Mouse (Mus musculus): ENCODE results near the gene Mapre3. TPM values are rescaled to one million over a fixed set of nuclear protein-coding genes. Genes with fewer than 3 reads are reported as not detected.
A peak's percentile ranks its signal among the peaks of the same experiment; 100 is the strongest.

The Mapre3 gene
- polyA plus RNA-seq, 1 experiment from 2014 or later, result 15.4 TPM

- H3K4me1 ChIP-seq (ENCODE audit: control insufficient read depth, insufficient read depth, low read length), result no peaks in the 10 kb centered on the region
- no peak overlapping the region for H3K9ac ChIP-seq (replicated peaks; ENCODE audit: low read length)
- DNase-seq (ENCODE audit: low spot score) (no peak), ATAC-seq (replicated peaks; ENCODE audit: insufficient number of reproducible peaks, low FRiP score, low TSS enrichment, low read depth) (no peak)
- no peak overlapping the region for H3K4me2 ChIP-seq (ENCODE audit: low read depth, low read length)
- H3K27me3 ChIP-seq (ENCODE audit: control insufficient read depth, insufficient read depth, low read length), result no peaks in the 10 kb centered on the region
- 85% methylated on average over 2 of the region's 2 CpGs for WGBS
- no peaks in the 10 kb centered on the region for H3K36me3 ChIP-seq (replicated peaks; ENCODE audit: control insufficient read depth, insufficient read depth, low read depth, low read length)
- no peaks in the 10 kb centered on the region for H3K9me3 ChIP-seq (replicated peaks; ENCODE audit: control insufficient read depth, low read length)
- H3K27ac ChIP-seq (replicated peaks; ENCODE audit: low read depth, low read length), result no peak overlapping the region
- H3K4me3 ChIP-seq (ENCODE audit: low read depth, low read length), result no peak overlapping the region
These were observed 41.7 kb downstream of the Mapre3 start for GRCm38 (mm10) chr5:30856124-30856523.

DNA sequence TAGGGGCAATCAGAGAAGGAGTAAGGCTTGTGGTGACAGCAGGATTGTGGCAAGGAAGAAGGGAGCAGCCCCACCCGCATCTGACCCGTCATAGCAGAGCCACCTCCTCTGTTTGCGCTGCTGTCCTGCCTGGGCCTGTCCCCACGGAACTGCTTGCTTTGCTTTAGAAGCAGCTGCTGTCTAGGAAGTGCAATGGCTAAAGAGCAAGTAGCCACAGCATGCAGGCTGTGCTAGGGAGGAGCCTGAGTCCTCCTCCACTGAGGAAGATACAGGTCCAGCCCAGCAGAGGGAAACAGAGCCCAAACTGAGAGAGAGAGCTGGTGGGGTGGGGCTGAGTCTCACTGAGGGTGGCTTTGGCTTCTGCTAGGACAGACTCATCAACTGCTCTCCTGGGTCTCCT, 49.4 kb downstream of the Mapre3 start:
- H3K9me3 ChIP-seq (replicated peaks; ENCODE audit: control insufficient read depth, low read length), result no peaks in the 10 kb centered on the region
- WGBS, result 50% methylated on average over 4 of the region's 4 CpGs
- no peak overlapping the region for H3K27ac ChIP-seq (replicated peaks; ENCODE audit: low read depth, low read length)
- H3K36me3 ChIP-seq (replicated peaks; ENCODE audit: control insufficient read depth, insufficient read depth, low read depth, low read length), result no peaks in the 10 kb centered on the region
- H3K27me3 ChIP-seq (ENCODE audit: control insufficient read depth, insufficient read depth, low read length), result no peaks in the 10 kb centered on the region
- no peak overlapping the region for H3K4me3 ChIP-seq (ENCODE audit: low read depth, low read length)
- H3K9ac ChIP-seq (replicated peaks; ENCODE audit: low read length), result no peak overlapping the region
- no peak overlapping the region for H3K4me2 ChIP-seq (ENCODE audit: low read depth, low read length)
- H3K4me1 ChIP-seq (ENCODE audit: control insufficient read depth, insufficient read depth, low read length), result no peaks in the 10 kb centered on the region
- no peak for ATAC-seq (replicated peaks; ENCODE audit: insufficient number of reproducible peaks, low FRiP score, low TSS enrichment, low read depth)
- DNase-seq (ENCODE audit: low spot score), result no peak

GRCm38 (mm10) chr5:30864322-30864721, 49.9 kb downstream of the Mapre3 start:
- no peak overlapping the region for H3K4me3 ChIP-seq (ENCODE audit: low read depth, low read length)
- DNase-seq (ENCODE audit: low spot score), result no peak
- no peak overlapping the region for H3K27ac ChIP-seq (replicated peaks; ENCODE audit: low read depth, low read length)
- ATAC-seq (replicated peaks; ENCODE audit: insufficient number of reproducible peaks, low FRiP score, low TSS enrichment, low read depth), result no peak
- no peak overlapping the region for H3K9ac ChIP-seq (replicated peaks; ENCODE audit: low read length)
- H3K27me3 ChIP-seq (ENCODE audit: control insufficient read depth, insufficient read depth, low read length), result no peaks in the 10 kb centered on the region
- H3K36me3 ChIP-seq (replicated peaks; ENCODE audit: control insufficient read depth, insufficient read depth, low read depth, low read length), result no peaks in the 10 kb centered on the region
- H3K4me1 ChIP-seq (ENCODE audit: control insufficient read depth, insufficient read depth, low read length), result no peaks in the 10 kb centered on the region
- 43% methylated on average over 15 of the region's 15 CpGs for WGBS
- H3K4me2 ChIP-seq (ENCODE audit: low read depth, low read length), result no peak overlapping the region
- H3K9me3 ChIP-seq (replicated peaks; ENCODE audit: control insufficient read depth, low read length), result no peaks in the 10 kb centered on the region

GRCm38 (mm10) chr5:30866871-30867270, 52.4 kb downstream of the Mapre3 start:
- no peaks in the 10 kb centered on the region for H3K9me3 ChIP-seq (replicated peaks; ENCODE audit: control insufficient read depth, low read length)
- H3K4me1 ChIP-seq (ENCODE audit: control insufficient read depth, insufficient read depth, low read length), result no peaks in the 10 kb centered on the region
- no peak overlapping the region for H3K27ac ChIP-seq (replicated peaks; ENCODE audit: low read depth, low read length)
- DNase-seq (ENCODE audit: low spot score) (no peak), ATAC-seq (replicated peaks; ENCODE audit: insufficient number of reproducible peaks, low FRiP score, low TSS enrichment, low read depth) (no peak)
- no peak overlapping the region for H3K4me2 ChIP-seq (ENCODE audit: low read depth, low read length)
- H3K9ac ChIP-seq (replicated peaks; ENCODE audit: low read length), result no peak overlapping the region
- no peaks in the 10 kb centered on the region for H3K27me3 ChIP-seq (ENCODE audit: control insufficient read depth, insufficient read depth, low read length)
- H3K4me3 ChIP-seq (ENCODE audit: low read depth, low read length), result no peak overlapping the region
- 94% methylated on average over 3 of the region's 3 CpGs for WGBS
- peaks cover 4% of the 10 kb centered on the region; the same call in 1 of the 2 replicates for H3K36me3 ChIP-seq (replicated peaks; ENCODE audit: control insufficient read depth, insufficient read depth, low read depth, low read length)

DNA sequence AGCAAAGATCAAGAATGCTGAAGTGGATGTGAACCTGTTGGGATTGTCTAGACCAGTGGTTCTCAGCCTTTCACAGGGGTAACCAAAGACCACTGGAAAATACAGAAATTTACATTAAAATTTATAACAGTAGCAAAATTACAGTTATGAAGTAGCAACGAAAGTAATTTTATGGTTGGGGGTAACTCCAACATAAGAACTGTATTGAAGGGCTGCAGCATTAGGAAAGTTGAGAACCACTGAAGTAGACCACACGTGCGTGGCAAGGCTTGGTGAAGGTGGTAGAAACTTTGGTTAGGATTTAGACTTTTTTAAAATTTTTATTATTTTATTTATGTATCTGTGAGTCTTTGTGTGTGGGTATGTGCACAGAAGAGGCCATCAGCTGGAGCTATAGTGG, 53.3 kb downstream of the Mapre3 start, which contains the start of gene Tmem214:
Gene Tmem214 (plus strand): TSS at position 301 of the 400 bp plus-strand sequence.
- ATAC-seq (replicated peaks; ENCODE audit: insufficient number of reproducible peaks, low FRiP score, low TSS enrichment, low read depth) (no peak), DNase-seq (ENCODE audit: low spot score) (no peak)
- no peak within 1 kb of the TSS for H3K4me2 ChIP-seq (ENCODE audit: low read depth, low read length)
- H3K27me3 ChIP-seq (ENCODE audit: control insufficient read depth, insufficient read depth, low read length), result no peaks in the 10 kb centered on the region
- 91% methylated on average over 3 of the region's 3 CpGs for WGBS
- H3K36me3 ChIP-seq (replicated peaks; ENCODE audit: control insufficient read depth, insufficient read depth, low read depth, low read length), result peaks cover 4% of the 10 kb centered on the region
- H3K27ac ChIP-seq (replicated peaks; ENCODE audit: low read depth, low read length), result no peak within 1 kb of the TSS; the same call in 1 of the 2 replicates
- H3K4me1 ChIP-seq (ENCODE audit: control insufficient read depth, insufficient read depth, low read length), result no peaks in the 10 kb centered on the region
- H3K4me3 ChIP-seq (ENCODE audit: low read depth, low read length), result no peak within 1 kb of the TSS
- H3K9me3 ChIP-seq (replicated peaks; ENCODE audit: control insufficient read depth, low read length), result no peaks in the 10 kb centered on the region
- no peak within 1 kb of the TSS for H3K9ac ChIP-seq (replicated peaks; ENCODE audit: low read length)

GRCm38 (mm10) chr5:30868981-30869380, 54.5 kb downstream of the Mapre3 start:
- peak overlapping the region; percentile 73 for H3K4me3 ChIP-seq (ENCODE audit: low read depth, low read length)
- no peak for ATAC-seq (replicated peaks; ENCODE audit: insufficient number of reproducible peaks, low FRiP score, low TSS enrichment, low read depth)
- no peaks in the 10 kb centered on the region for H3K27me3 ChIP-seq (ENCODE audit: control insufficient read depth, insufficient read depth, low read length)
- peak overlapping the region; percentile 15; the same call in 1 of the 2 replicates for H3K27ac ChIP-seq (replicated peaks; ENCODE audit: low read depth, low read length)
- H3K9me3 ChIP-seq (replicated peaks; ENCODE audit: control insufficient read depth, low read length), result no peaks in the 10 kb centered on the region
- peaks cover 9% of the 10 kb centered on the region for H3K36me3 ChIP-seq (replicated peaks; ENCODE audit: control insufficient read depth, insufficient read depth, low read depth, low read length)
- DNase-seq (ENCODE audit: low spot score), result peak; percentile 46
- H3K4me2 ChIP-seq (ENCODE audit: low read depth, low read length), result peak overlapping the region; percentile 30
- peak overlapping the region; percentile 77 for H3K9ac ChIP-seq (replicated peaks; ENCODE audit: low read length)
- WGBS, result 10% methylated on average over 9 of the region's 9 CpGs
- no peaks in the 10 kb centered on the region for H3K4me1 ChIP-seq (ENCODE audit: control insufficient read depth, insufficient read depth, low read length)

GRCm38 (mm10) chr5:30869405-30870130, 55.1 kb downstream of the Mapre3 start:
- DNase-seq (ENCODE audit: low spot score) (peak; percentile 93), ATAC-seq (replicated peaks; ENCODE audit: insufficient number of reproducible peaks, low FRiP score, low TSS enrichment, low read depth) (peak; percentile 84)
- Histone ChIP-seq H3K4me1 (ENCODE audit: control insufficient read depth, insufficient read depth, low read length) (no peaks in the 10 kb centered on the region), H3K9ac (replicated peaks; ENCODE audit: low read length) (peak overlapping the region; percentile 77), H3K4me3 (ENCODE audit: low read depth, low read length) (peak overlapping the region; percentile 73), H3K36me3 (replicated peaks; ENCODE audit: control insufficient read depth, insufficient read depth, low read depth, low read length) (peaks cover 14% of the 10 kb centered on the region), H3K9me3 (replicated peaks; ENCODE audit: control insufficient read depth, low read length) (no peaks in the 10 kb centered on the region), H3K27me3 (ENCODE audit: control insufficient read depth, insufficient read depth, low read length) (no peaks in the 10 kb centered on the region), H3K4me2 (ENCODE audit: low read depth, low read length) (peak overlapping the region; percentile 47), H3K27ac (replicated peaks; ENCODE audit: low read depth, low read length) (peak overlapping the region; percentile 15; the same call in 1 of the 2 replicates)
- WGBS, result under 1% methylated on average over 63 of the region's 63 CpGs

DNA sequence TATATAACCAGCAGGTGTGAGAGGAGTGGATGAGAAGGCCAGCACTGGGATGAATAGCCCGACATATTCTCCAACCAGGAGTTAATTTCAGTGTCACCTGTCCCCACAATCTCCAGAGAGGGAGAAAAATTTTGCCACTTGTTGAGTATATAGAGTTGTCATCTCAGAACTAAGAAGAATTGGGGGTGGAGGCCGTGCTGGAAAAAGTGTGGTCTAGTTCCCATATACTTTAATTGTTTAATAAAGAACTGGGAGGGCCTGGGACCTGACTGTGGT, 55.6 kb downstream of the Mapre3 start:
- ATAC-seq (replicated peaks; ENCODE audit: insufficient number of reproducible peaks, low FRiP score, low TSS enrichment, low read depth) (no peak), DNase-seq (ENCODE audit: low spot score) (no peak)
- peak overlapping the region; percentile 47 for H3K4me2 ChIP-seq (ENCODE audit: low read depth, low read length)
- H3K27me3 ChIP-seq (ENCODE audit: control insufficient read depth, insufficient read depth, low read length), result no peaks in the 10 kb centered on the region
- peak overlapping the region; percentile 77 for H3K9ac ChIP-seq (replicated peaks; ENCODE audit: low read length)
- peak overlapping the region; percentile 73 for H3K4me3 ChIP-seq (ENCODE audit: low read depth, low read length)
- H3K27ac ChIP-seq (replicated peaks; ENCODE audit: low read depth, low read length), result no peak overlapping the region
- WGBS, result 28% methylated on average over 2 of the region's 2 CpGs
- H3K9me3 ChIP-seq (replicated peaks; ENCODE audit: control insufficient read depth, low read length), result no peaks in the 10 kb centered on the region
- no peaks in the 10 kb centered on the region for H3K4me1 ChIP-seq (ENCODE audit: control insufficient read depth, insufficient read depth, low read length)
- peaks cover 18% of the 10 kb centered on the region for H3K36me3 ChIP-seq (replicated peaks; ENCODE audit: control insufficient read depth, insufficient read depth, low read depth, low read length)

All from embryonic facial prominence, embryonic 11.5 days (tissue).